Comparison of ENCODE assay signal across 8 mouse cellular contexts in genomic region chr10:80807057-80807627, GRCm38 (mm10). TPM values are rescaled to one million over a fixed set of nuclear protein-coding genes. Genes with fewer than 3 reads are reported as not detected.
A peak's percentile ranks its signal among the peaks of the same experiment; 100 is the strongest.
DNase-seq lines count a peak whose midpoint lies in the region; ATAC-seq lines count a peak whose summit lies in the region.

No protein-coding gene starts in this region.

- H3K4me2 ChIP-seq in hindbrain, embryonic 15.5 days = peak overlapping the region; percentile 92

- DNase-seq in adrenal gland, adult 18-20 months (ENCODE audit: low spot score in 2 of 2) = peak; percentile 65 to 72
- peak; percentile 91 to 92 for DNase-seq in cerebellum, postnatal 25 days
- peak; percentile 81 for DNase-seq in gastrocnemius, adult 18-20 months (ENCODE audit: low spot score)
- peak; percentile 87 for DNase-seq in left cerebral cortex, adult 11 months (ENCODE audit: low spot score)
- peak; percentile 56 for DNase-seq in lung, postnatal 14 days
- peak; percentile 92 for DNase-seq in retina, postnatal 1 day
- DNase-seq in adipocyte (ENCODE audit: low spot score) = no peak

- peaks cover 26% of the 10 kb centered on the region for H3K36me3 ChIP-seq in hindbrain, embryonic 15.5 days

- H3K4me1 ChIP-seq in hindbrain, embryonic 15.5 days (replicated peaks) = peaks cover 42% of the 10 kb centered on the region

- peak overlapping the region; percentile 87 for H3K27ac ChIP-seq in hindbrain, embryonic 15.5 days (replicated peaks)

- ATAC-seq in hindbrain, embryonic 15.5 days (ENCODE audit: low FRiP score, low read depth) = peak; percentile 85

- peak overlapping the region; percentile 59 for H3K9ac ChIP-seq in hindbrain, embryonic 15.5 days

- peak overlapping the region; percentile 46 for H3K4me3 ChIP-seq in hindbrain, embryonic 15.5 days

- H3K9me3 ChIP-seq in hindbrain, embryonic 15.5 days = no peaks in the 10 kb centered on the region

- WGBS in hindbrain, embryonic 15.5 days = 1% methylated on average over 58 of the region's 58 CpGs

- H3K27me3 ChIP-seq in hindbrain, embryonic 15.5 days = peaks cover 28% of the 10 kb centered on the region

RNA-seq across cellular contexts. Expression of gene Amh, which starts 2.1 kb away (rescaled TPM):
- 1 to 10 TPM in 1 of 2 experiments, under 1 TPM in 1; 0.83 to 1.5 TPM for total RNA-seq in adrenal gland, adult 18-20 months (2021)
- under 1 TPM; 0.31 to 0.32 TPM for total RNA-seq in gastrocnemius, adult 18-20 months (2021)
- 0.14 and 0.21 TPM in 2 replicates for polyA plus RNA-seq in hindbrain, embryonic 15.5 days (2015; fragmentation: Nextera tagmentation; extraction: Ambion mirVana)

RNA-seq across cellular contexts. Expression of gene Jsrp1, which starts 6.2 kb away (rescaled TPM):
- total RNA-seq in adrenal gland, adult 18-20 months (2021) = 1 to 10 TPM; 4.0 to 7.3 TPM
- total RNA-seq in gastrocnemius, adult 18-20 months (2021) = 100 to 1,000 TPM; 448 to 461 TPM
- 0.62 and 0.95 TPM in 2 replicates for polyA plus RNA-seq in hindbrain, embryonic 15.5 days (2015; fragmentation: Nextera tagmentation; extraction: Ambion mirVana)

RNA-seq across cellular contexts. Expression of gene Plekhj1, which starts 8.7 kb away (rescaled TPM):
- total RNA-seq in adrenal gland, adult 18-20 months (2021) = 10 to 100 TPM; 69.0 to 87.2 TPM
- 10 to 100 TPM; 24.3 to 25.8 TPM for total RNA-seq in gastrocnemius, adult 18-20 months (2021)
- 130 and 133 TPM in 2 replicates for polyA plus RNA-seq in hindbrain, embryonic 15.5 days (2015; fragmentation: Nextera tagmentation; extraction: Ambion mirVana)

RNA-seq across cellular contexts. Expression of gene Sf3a2, which starts 9.1 kb away (rescaled TPM):
- total RNA-seq in adrenal gland, adult 18-20 months (2021) = 10 to 100 TPM; 47.8 to 50.5 TPM
- total RNA-seq in gastrocnemius, adult 18-20 months (2021) = 10 to 100 TPM; 27.3 to 27.6 TPM
- 52.3 and 67.4 TPM in 2 replicates for polyA plus RNA-seq in hindbrain, embryonic 15.5 days (2015; fragmentation: Nextera tagmentation; extraction: Ambion mirVana)

RNA-seq across cellular contexts. Expression of gene Oaz1, which starts 19.3 kb away (rescaled TPM):
- 100 to 1,000 TPM; 903 to 981 TPM for total RNA-seq in adrenal gland, adult 18-20 months (2021)
- total RNA-seq in gastrocnemius, adult 18-20 months (2021) = 100 to 1,000 TPM; 698 to 770 TPM
- 1,303 and 1,311 TPM in 2 replicates for polyA plus RNA-seq in hindbrain, embryonic 15.5 days (2015; fragmentation: Nextera tagmentation; extraction: Ambion mirVana)

Comparison
In these comparisons a context has a peak if more than half of its experiments do, and no peak if none do; other contexts are left out.
1. RNA of gene Jsrp1, which starts 6.2 kb away (total RNA-seq): 448 to 461 TPM in gastrocnemius, adult 18-20 months; 4.0 to 7.3 TPM in adrenal gland, adult 18-20 months; every median in the first group is over 10 times any median in the second.